Mouse (Mus musculus) embryonic fibroblast, embryonic 13.5 days (primary cell): ENCODE measurements around the gene Dtx1. TPM values are rescaled to one million over a fixed set of nuclear protein-coding genes. Genes with fewer than 3 reads are reported as not detected.

Source experiments
- H3K27ac ChIP-seq: 2 replicates; pipeline ENCODE4 v1.5.1; 2012; ENCODE audit warnings: low read length, control low read depth, inconsistent platforms; ENCODE audit not compliant: insufficient read depth
- H3K4me1 ChIP-seq: 2 replicates; pipeline ENCODE4 v1.6.1; 2011; ENCODE audit warnings: low read length; ENCODE audit not compliant: control insufficient read depth, insufficient read depth
- H3K4me3 ChIP-seq: 2 replicates; pipeline ENCODE4 v1.5.1; 2011; ENCODE audit warnings: mild to moderate bottlenecking, control low read depth, low read length; ENCODE audit not compliant: insufficient read depth
- CTCF ChIP-seq: IDR thresholded peaks from 2 replicates; pipeline ENCODE4 v1.5.1; 2011; ENCODE audit warnings: mild to moderate bottlenecking, control low read depth, low read length, moderate library complexity, borderline replicate concordance; ENCODE audit not compliant: insufficient read depth
- POLR2A ChIP-seq: IDR thresholded peaks from 2 replicates; pipeline ENCODE4 v1.6.1; 2011; ENCODE audit warnings: low read depth, mild to moderate bottlenecking, control low read depth, low read length, moderate library complexity
- polyA plus RNA-seq: library from polyadenylated mRNA; stranded (reverse); fragments of >200 nt; gene quantifications from 2 replicates; pipeline ENCODE4 v1.2.4, GENCODE M21; 2011; ENCODE audit warnings: low read depth; ENCODE audit not compliant: missing spikeins, insufficient read length

The Dtx1 gene
- polyA plus RNA-seq, 1 experiment: not detected

- H3K27ac ChIP-seq: no peak overlapping the region
- no peak overlapping the region for H3K4me3 ChIP-seq
- no peaks in the 10 kb centered on the region for H3K4me1 ChIP-seq
- TF ChIP-seq CTCF: no peak
These were observed 30.8 kb downstream of the Dtx1 start for GRCm38 (mm10) chr5:120680918-120681317.

DNA sequence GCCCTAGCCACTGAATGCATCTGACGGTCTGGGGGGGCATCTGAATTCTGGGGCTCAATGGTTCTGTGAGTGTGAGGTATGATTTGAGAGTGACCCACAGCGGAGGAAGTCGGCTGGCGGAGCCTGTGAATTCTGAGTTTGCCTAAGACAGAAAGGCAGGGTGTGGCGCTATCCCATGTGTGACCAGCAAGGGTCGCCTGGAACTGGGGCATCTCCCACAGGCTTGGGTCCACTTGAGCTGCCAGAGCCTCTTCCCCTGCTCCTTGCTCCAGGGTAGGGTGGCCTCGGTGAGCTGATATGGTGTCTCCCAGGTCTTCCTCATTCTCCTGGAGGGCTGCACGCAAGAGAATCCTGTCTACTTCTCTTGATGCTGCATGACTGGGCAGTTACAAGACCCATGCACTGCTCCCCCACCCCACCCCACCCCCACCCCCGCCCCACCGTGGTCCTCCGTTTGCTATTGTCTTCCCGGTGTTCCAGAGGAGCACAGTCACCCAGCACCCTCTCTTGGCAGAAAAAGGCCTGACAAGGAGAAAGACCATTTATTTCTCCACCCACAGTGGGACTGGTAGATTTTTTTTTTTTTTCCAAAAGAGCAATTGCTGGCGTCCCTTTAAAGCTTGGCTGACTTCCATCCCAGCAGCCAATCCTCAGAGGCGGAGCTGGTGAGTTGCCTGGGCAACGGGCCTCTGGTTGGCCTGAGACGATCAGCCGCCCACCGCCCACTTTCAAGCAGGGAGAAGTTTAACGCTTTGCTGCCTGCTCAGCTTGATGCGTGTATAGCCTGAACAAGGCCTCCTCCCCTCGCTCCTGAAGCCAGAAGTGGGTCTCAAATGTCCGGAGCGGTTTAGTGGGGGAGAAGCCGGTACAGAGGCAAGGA lies 31.8 kb downstream of the Dtx1 start:
- Histone ChIP-seq H3K4me3 (no peak overlapping the region), H3K27ac (no peak overlapping the region), H3K4me1 (no peaks in the 10 kb centered on the region)
- no peak for TF ChIP-seq POLR2A
- TF ChIP-seq CTCF: peak; percentile 51; the same call in 1 of the 2 replicates

- Histone ChIP-seq H3K4me3 (no peak overlapping the region), H3K27ac (no peak overlapping the region), H3K4me1 (no peaks in the 10 kb centered on the region)
- TF ChIP-seq POLR2A (no peak), CTCF (no peak)
These were observed 34.2 kb downstream of the Dtx1 start for GRCm38 (mm10) chr5:120677516-120677915.

DNA sequence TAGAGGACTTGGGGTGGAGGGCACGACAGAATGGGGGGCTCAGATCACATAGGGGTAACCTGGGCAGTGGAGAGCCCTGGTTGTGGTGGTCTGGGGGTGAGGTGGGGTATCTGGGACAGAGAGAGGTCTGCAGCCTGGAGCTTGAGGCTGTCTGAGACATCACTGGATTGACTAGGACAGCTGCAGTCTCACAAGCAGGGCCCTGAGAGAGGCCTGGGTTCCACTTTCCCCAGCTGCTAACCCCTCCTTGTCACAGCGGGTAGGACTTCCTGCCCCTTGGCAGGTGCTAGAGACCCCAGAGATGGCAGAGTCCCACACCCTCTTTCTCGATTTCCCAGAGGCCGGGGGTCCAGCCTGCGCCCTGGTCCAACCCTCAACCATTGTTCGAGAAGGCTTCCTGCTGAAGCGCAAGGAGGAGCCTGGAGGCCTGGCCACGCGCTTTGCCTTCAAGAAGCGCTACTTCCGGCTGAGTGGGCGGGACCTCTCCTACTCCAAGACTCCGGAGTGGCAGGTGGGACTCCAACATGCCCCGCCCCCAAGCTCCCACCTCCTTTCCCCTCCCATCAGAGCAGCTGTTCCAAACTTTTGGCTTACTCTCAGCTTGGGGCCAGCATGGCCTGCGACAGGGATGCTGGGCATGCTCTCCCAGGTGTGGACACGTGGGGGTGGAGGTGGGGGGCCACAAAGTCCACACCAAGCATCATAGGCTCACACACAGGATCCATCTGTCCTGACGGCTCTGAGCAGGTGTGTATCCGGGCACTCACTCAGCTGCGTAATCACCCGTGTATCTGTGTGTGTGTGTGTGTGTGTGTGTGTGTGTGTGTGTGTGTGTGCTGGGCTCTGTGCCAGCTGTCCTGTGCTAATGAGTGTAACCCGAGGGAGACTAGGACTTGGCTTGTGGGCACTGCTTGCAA lies 37.2 kb downstream of the Dtx1 start:
- no peak overlapping the region for H3K4me3 ChIP-seq
- H3K4me1 ChIP-seq: no peaks in the 10 kb centered on the region
- H3K27ac ChIP-seq: no peak overlapping the region
- TF ChIP-seq CTCF (no peak), POLR2A (no peak)

DNA sequence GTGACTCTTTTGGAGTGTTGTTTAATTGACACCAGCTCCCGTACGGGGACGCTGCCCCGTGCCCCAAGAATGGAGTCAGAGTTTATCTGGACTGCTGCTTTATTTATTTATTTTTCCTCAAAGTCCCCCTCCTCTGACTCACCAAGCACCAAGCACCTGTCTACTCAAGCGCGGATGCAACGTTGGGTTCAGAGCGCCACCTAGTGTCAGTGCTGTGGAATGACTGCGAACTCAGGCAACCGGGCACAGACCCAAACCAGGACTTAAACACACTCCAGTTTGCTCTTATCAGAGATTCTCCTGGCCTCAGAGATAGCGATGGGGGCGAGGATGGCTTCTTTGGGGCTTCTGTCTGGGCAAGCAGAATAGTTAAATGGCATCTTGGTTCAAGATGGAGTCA lies 38.1 kb downstream of the Dtx1 start:
- Histone ChIP-seq H3K27ac (no peak overlapping the region), H3K4me1 (no peaks in the 10 kb centered on the region), H3K4me3 (no peak overlapping the region)
- peak; percentile 99 for TF ChIP-seq CTCF
- no peak for TF ChIP-seq POLR2A

DNA sequence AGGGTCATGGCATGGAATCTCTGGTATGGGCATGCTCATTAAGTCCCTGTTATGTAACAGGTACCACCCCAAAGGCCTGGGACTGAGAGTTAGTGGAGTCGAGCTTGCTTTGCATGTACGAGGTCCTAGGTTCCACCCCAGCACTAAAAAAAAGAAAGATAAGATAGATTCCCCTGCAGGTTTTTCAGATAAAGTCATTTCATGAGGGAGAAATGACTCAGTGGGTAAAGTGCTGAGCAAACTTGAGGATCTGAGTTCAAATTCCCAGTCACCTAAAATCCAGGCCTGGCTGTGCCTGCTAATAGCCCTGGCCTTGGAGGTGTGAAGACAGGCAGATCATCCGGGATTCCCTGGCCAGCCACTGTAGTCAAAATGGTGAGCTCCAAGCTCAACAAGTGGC lies 39.9 kb downstream of the Dtx1 start:
- Histone ChIP-seq H3K4me3 (no peak overlapping the region), H3K27ac (no peak overlapping the region), H3K4me1 (no peaks in the 10 kb centered on the region)
- no peak for TF ChIP-seq POLR2A
- no peak for TF ChIP-seq CTCF

- no peak overlapping the region for H3K4me3 ChIP-seq
- H3K4me1 ChIP-seq: no peaks in the 10 kb centered on the region
- H3K27ac ChIP-seq: no peak overlapping the region
- TF ChIP-seq POLR2A (no peak), CTCF (no peak)
These were observed 41.6 kb downstream of the Dtx1 start for GRCm38 (mm10) chr5:120670132-120670531.

DNA sequence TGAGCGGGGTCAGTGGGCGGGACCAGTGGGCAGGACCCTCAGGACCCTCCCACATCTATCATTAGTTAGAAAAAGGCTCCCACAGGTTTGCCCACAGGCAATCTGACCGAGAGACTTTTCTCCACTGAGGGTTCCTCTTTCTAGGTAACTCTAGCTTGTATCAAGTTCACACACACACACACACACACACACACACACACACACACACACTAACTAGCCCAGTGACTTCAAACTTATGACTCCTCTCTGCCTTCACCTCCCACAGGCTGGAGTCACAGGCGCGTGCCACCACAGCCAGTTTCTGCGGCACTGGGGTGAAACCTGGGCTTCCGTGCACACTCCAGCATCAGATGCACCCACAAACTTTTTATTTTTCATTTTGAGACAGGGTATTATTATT lies 43.0 kb downstream of the Dtx1 start:
- H3K4me3 ChIP-seq: no peak overlapping the region
- no peaks in the 10 kb centered on the region for H3K4me1 ChIP-seq
- H3K27ac ChIP-seq: no peak overlapping the region
- TF ChIP-seq POLR2A: no peak
- TF ChIP-seq CTCF: no peak

DNA sequence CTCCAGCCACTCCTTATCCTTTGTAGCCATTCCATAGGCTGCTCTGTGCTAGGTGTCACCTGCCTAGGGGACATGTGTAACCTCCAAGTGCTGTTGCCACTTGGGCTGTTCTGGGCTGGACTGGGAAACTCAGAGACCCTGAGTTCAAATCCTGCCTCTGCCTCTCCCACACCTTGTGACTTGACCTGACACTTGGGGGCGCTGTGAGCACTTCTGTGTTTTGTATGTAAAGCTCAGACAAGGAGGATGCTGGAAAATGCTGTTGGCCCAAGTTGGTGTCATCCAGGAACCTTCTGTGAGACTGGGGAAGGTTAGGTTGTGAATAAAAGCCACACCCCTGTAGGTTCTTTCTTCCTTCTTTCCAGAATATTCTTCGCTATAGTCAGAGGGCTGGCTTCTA lies 46.8 kb downstream of the Dtx1 start:
- no peaks in the 10 kb centered on the region for H3K4me1 ChIP-seq
- no peak overlapping the region for H3K27ac ChIP-seq
- H3K4me3 ChIP-seq: no peak overlapping the region
- TF ChIP-seq CTCF: no peak
- TF ChIP-seq POLR2A: no peak

DNA sequence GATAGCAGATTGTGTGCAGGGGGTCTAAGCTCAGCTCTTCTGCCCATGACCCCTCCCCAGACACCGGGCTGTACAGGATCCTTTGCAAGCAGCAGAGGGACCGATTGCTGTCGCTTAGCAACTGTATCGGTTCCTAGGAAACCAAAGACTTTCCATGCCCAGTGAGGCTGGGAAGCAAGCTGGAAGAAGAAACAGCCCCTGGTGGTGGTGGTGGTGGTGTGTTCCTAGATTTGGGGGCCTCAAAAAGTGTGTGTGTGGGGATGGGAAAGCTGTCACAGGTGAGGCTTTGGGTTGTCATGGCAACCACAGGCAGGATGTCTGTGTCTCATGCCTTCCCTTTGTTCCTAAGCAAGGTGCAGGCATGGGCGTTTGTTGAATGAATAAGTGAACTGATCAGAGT lies 50.9 kb downstream of the Dtx1 start:
- Histone ChIP-seq H3K4me3 (no peak overlapping the region), H3K4me1 (0 out of 2 replicates have a peak, but pooled peaks cover 2% of the 10 kb centered on the region), H3K27ac (no peak overlapping the region)
- TF ChIP-seq POLR2A (no peak), CTCF (no peak)
